Mouse (Mus musculus) intestine, embryonic 16.5 days (tissue): Measurements from ENCODE around the gene Brpf3. TPM values are rescaled to one million over a fixed set of nuclear protein-coding genes. Genes with fewer than 3 reads are reported as not detected.

ENCODE experiments used
- ATAC-seq: fragments of 200-750 bp; cut with Nextera tagmentation; 2 replicates; pipeline ENCODE4 v1.8.0; 2017; ENCODE audit warnings: moderate TSS enrichment, moderate library complexity
- H3K27ac ChIP-seq: fragments of 300-500 bp; sonication (generic); 2 replicates; pipeline ENCODE4 v1.5.1; 2014; ENCODE audit warnings: mild to moderate bottlenecking, low read length
- H3K27me3 ChIP-seq: fragments of 300-500 bp; sonication (generic); replicated peaks from 2 replicates; pipeline ENCODE4 v1.6.1; 2014; ENCODE audit warnings: low read length, control low read depth, mixed read lengths; ENCODE audit not compliant: control insufficient read depth, insufficient read depth
- H3K36me3 ChIP-seq: fragments of 300-500 bp; sonication (generic); 2 replicates; pipeline ENCODE4 v1.6.1; 2014; ENCODE audit warnings: low read length, control low read depth; ENCODE audit not compliant: control insufficient read depth, insufficient read depth
- H3K4me1 ChIP-seq: fragments of 300-500 bp; sonication (generic); 2 replicates; pipeline ENCODE4 v1.6.1; 2014; ENCODE audit warnings: low read length, control low read depth, mixed read lengths; ENCODE audit not compliant: control insufficient read depth, insufficient read depth
- H3K4me2 ChIP-seq: fragments of 300-500 bp; sonication (generic); 2 replicates; pipeline ENCODE4 v1.6.1; 2014; ENCODE audit warnings: low read depth, low read length, control low read depth
- H3K4me3 ChIP-seq: fragments of 300-500 bp; sonication (generic); 2 replicates; pipeline ENCODE4 v1.5.1; 2014; ENCODE audit warnings: mild to moderate bottlenecking, low read length
- H3K9ac ChIP-seq: fragments of 300-500 bp; sonication (generic); 2 replicates; pipeline ENCODE4 v1.6.1; 2014; ENCODE audit warnings: low read depth, low read length
- H3K9me3 ChIP-seq: fragments of 300-500 bp; sonication (generic); 2 replicates; pipeline ENCODE4 v1.6.1; 2016; ENCODE audit warnings: low read length, control low read depth; ENCODE audit not compliant: control insufficient read depth
- WGBS: fragments of 180-500 bp; shearing (Covaris S2); extraction: QIAGEN DNeasy Blood & Tissue Kit; methylation state at CpG from one replicate; pipeline ENCODE4 v1.1.7; 2014; 5-methylcytosine and 5-hydroxymethylcytosine counted together
- polyA plus RNA-seq: library from polyadenylated mRNA; unstranded; fragments of >200 nt; fragmentation: Nextera tagmentation; extraction: Ambion mirVana; gene quantifications from 2 replicates; pipeline ENCODE4 v1.2.1, GENCODE M21; 2015

The Brpf3 gene
- polyA plus RNA-seq, 1 experiment from 2014 or later: 16.6 TPM

DNA sequence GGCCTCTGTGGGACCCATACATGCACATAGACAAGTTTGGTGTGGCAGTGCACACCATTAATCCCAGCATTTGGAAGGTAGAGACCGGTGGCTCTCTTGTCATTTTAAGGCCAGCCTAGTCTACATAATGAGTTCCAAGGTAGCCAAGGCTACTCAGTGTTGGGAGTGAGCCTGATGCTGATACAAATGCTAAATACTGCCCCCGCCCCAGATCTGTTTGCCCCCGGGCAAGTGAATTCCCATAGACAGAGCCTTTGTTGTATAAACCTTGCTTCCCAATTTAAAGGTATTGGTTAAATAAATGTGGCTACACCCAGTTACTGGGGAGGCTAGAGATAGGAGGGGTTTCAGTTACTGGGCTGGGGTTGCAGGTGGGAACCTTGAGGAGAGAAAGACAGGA lies 15.9 kb upstream of the Brpf3 start:
- no peak for ATAC-seq
- WGBS: 85% methylated on average over 3 of the region's 3 CpGs
- Histone ChIP-seq H3K36me3 (no peaks in the 10 kb centered on the region), H3K4me2 (no peak overlapping the region), H3K9me3 (no peaks in the 10 kb centered on the region), H3K27me3 (no peaks in the 10 kb centered on the region), H3K4me1 (peaks cover 5% of the 10 kb centered on the region; the same call in 1 of the 2 replicates), H3K9ac (no peak overlapping the region), H3K27ac (no peak overlapping the region), H3K4me3 (no peak overlapping the region)

GRCm38 (mm10) chr17:28787507-28787906 lies 13.4 kb upstream of the Brpf3 start:
- H3K9me3 ChIP-seq: no peaks in the 10 kb centered on the region
- 90% methylated on average over 12 of the region's 12 CpGs for WGBS
- no peaks in the 10 kb centered on the region for H3K27me3 ChIP-seq
- no peaks in the 10 kb centered on the region for H3K36me3 ChIP-seq
- H3K9ac ChIP-seq: no peak overlapping the region
- H3K27ac ChIP-seq: no peak overlapping the region
- H3K4me1 ChIP-seq: no peaks in the 10 kb centered on the region
- H3K4me2 ChIP-seq: no peak overlapping the region
- H3K4me3 ChIP-seq: no peak overlapping the region
- no peak for ATAC-seq

GRCm38 (mm10) chr17:28797031-28797430 lies 3.9 kb upstream of the Brpf3 start:
- H3K9ac ChIP-seq: no peak overlapping the region
- no peaks in the 10 kb centered on the region for H3K9me3 ChIP-seq
- ATAC-seq: no peak
- H3K4me3 ChIP-seq: no peak overlapping the region
- no peaks in the 10 kb centered on the region for H3K36me3 ChIP-seq
- H3K4me1 ChIP-seq: peaks cover 2% of the 10 kb centered on the region; the same call in 1 of the 2 replicates
- no peak overlapping the region for H3K4me2 ChIP-seq
- no peaks in the 10 kb centered on the region for H3K27me3 ChIP-seq
- no peak overlapping the region for H3K27ac ChIP-seq
- 85% methylated on average over 4 of the region's 4 CpGs for WGBS

DNA sequence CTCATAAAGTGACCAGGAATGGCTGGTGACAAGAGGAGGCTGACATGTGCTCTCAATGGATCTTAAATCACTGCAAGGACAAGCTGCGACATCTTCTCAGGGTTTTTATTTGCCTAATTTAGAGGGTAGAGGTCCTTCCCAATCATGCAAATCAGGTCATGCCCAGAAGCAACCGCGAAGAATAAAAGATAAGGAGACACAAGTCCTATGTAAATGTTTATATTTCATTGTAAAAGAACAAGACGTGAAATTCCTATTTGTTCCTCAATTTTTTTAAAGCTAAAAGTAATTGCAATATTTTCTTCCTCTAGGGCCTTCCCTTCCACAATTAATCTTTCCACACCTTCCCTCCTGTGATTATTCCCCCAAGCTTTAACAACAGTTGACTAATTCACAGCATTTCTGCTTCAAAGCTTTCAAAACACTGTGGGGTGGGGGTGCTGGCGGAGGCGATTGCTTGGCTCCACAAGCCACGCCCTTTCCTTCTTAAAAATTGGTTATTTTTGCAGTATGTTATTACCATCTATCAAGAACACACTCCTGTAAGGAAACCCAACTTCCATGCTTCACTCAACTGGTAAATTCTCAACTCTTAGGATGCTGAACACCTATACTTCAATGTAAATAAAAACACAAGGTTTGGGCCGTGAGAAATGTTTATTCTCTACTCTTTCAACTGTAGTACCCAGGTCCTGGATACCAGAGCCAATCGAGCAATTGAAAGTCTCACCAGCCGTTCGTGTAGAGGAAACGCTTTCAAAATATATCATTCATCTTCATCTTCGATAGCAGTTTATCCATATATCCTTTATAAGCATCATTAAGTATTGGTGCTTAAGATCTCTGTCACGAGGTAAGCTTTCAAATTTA lies 1.4 kb upstream of the Brpf3 start:
- 11% methylated on average over 14 of the region's 14 CpGs for WGBS
- H3K4me1 ChIP-seq: peaks cover 13% of the 10 kb centered on the region

GRCm38 (mm10) chr17:28800281-28800670 lies 614 bp upstream of the Brpf3 start:
- peaks cover 13% of the 10 kb centered on the region for H3K4me1 ChIP-seq
- WGBS: under 1% methylated on average over 15 of the region's 15 CpGs
- H3K27ac ChIP-seq: peak overlapping the region; percentile 95
- H3K27me3 ChIP-seq: no peaks in the 10 kb centered on the region
- peak overlapping the region; percentile 99 for H3K4me2 ChIP-seq
- H3K36me3 ChIP-seq: no peaks in the 10 kb centered on the region
- peak overlapping the region; percentile 75 for H3K4me3 ChIP-seq
- H3K9ac ChIP-seq: peak overlapping the region; percentile 98
- ATAC-seq: peak; percentile 37
- no peaks in the 10 kb centered on the region for H3K9me3 ChIP-seq

More for the DNA sequence above, 1.4 kb upstream of the Brpf3 start:
- H3K4me3 ChIP-seq: peak overlapping the region; percentile 75
- H3K4me2 ChIP-seq: peak overlapping the region; percentile 99
- H3K9ac ChIP-seq: no peak overlapping the region
- no peaks in the 10 kb centered on the region for H3K36me3 ChIP-seq
- no peaks in the 10 kb centered on the region for H3K27me3 ChIP-seq
- no peaks in the 10 kb centered on the region for H3K9me3 ChIP-seq
- ATAC-seq: no peak
- no peak overlapping the region for H3K27ac ChIP-seq

GRCm38 (mm10) chr17:28801474-28802005 lies 650 bp downstream of the Brpf3 start:
- under 1% methylated on average over 41 of the region's 42 CpGs for WGBS
- peak; percentile 97 for ATAC-seq

DNA sequence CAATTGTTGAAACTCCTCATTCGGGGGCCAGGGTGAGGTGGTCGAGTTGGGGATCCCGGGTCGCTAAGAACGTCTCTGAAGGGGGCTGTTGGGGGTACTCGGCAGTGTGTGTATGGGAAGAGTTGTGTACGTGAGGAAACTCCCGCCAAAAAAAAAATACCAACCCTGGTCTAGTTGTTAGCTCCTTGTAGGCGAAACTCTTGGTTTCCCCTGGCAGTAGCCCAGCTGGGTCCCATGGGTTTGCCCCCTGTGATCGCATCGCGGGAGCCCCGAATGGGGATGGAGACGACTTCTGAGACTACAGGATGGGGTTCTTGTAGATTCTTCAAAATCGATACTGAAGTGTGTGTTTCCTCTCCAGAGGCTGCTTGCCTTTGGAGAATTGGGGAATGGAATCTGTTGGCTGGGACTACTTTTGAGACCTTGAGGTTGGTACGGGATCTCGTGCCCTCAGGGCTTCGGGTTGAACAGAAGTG lies 1.2 kb downstream of the Brpf3 start:
- Histone ChIP-seq H3K27me3 (no peaks in the 10 kb centered on the region), H3K9me3 (no peaks in the 10 kb centered on the region), H3K4me3 (peak overlapping the region; percentile 75), H3K4me2 (peak overlapping the region; percentile 84), H3K9ac (peak overlapping the region; percentile 75), H3K4me1 (peaks cover 15% of the 10 kb centered on the region), H3K36me3 (peaks cover 9% of the 10 kb centered on the region), H3K27ac (peak overlapping the region; percentile 42; the same call in 1 of the 2 replicates)
- ATAC-seq: no peak
- WGBS: 1% methylated on average over 18 of the region's 18 CpGs

More at GRCm38 (mm10) chr17:28801474-28802005, 650 bp downstream of the Brpf3 start:
- Histone ChIP-seq H3K4me1 (peaks cover 13% of the 10 kb centered on the region), H3K27me3 (no peaks in the 10 kb centered on the region), H3K9ac (peak overlapping the region; percentile 98), H3K4me3 (peak overlapping the region; percentile 75), H3K4me2 (peak overlapping the region; percentile 99), H3K36me3 (peaks cover 8% of the 10 kb centered on the region), H3K27ac (peak overlapping the region; percentile 95), H3K9me3 (no peaks in the 10 kb centered on the region)

GRCm38 (mm10) chr17:28803316-28803715 lies 2.4 kb downstream of the Brpf3 start:
- no peak for ATAC-seq
- 71% methylated on average over 1 of the region's 1 CpGs for WGBS
- no peaks in the 10 kb centered on the region for H3K9me3 ChIP-seq
- no peak overlapping the region for H3K27ac ChIP-seq
- H3K36me3 ChIP-seq: peaks cover 11% of the 10 kb centered on the region
- H3K4me3 ChIP-seq: no peak overlapping the region
- H3K9ac ChIP-seq: no peak overlapping the region
- no peak overlapping the region for H3K4me2 ChIP-seq
- no peaks in the 10 kb centered on the region for H3K27me3 ChIP-seq
- peaks cover 19% of the 10 kb centered on the region for H3K4me1 ChIP-seq

GRCm38 (mm10) chr17:28804973-28805372 lies 4.1 kb downstream of the Brpf3 start:
- WGBS: 86% methylated on average over 6 of the region's 6 CpGs
- Histone ChIP-seq H3K9me3 (no peaks in the 10 kb centered on the region), H3K27ac (no peak overlapping the region), H3K4me2 (no peak overlapping the region), H3K27me3 (no peaks in the 10 kb centered on the region), H3K36me3 (peaks cover 14% of the 10 kb centered on the region), H3K4me1 (peaks cover 21% of the 10 kb centered on the region), H3K9ac (no peak overlapping the region), H3K4me3 (no peak overlapping the region)
- no peak for ATAC-seq
